8 mouse cellular contexts compared by ENCODE assay signal in the genomic region with DNA sequence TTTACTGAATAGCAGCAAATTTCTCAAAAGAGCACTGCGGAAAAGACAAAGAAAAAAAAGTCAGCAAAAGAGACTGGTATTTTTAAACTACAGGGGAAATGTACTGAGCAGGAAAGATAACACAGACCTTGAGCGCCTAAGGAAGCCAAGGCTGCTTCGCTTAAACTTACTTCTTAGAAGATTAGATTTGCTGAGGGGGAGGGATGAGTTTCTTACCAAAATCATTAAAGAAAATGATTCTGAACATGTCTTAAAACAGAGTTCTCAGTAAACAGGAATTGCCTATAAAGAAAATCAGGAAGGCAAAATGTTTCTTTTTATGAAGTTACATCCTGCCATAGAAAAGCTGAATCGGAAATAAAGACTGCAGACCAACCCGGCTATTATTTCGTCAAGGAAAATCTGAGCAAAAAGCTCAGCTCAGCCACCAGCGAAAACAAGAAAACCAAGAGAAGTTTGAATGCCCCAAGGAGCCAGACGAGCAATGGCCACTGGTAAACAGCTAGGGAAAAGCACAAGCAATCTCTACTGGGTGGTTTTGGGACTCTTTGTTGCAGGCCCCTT. TPM values are rescaled to one million over a fixed set of nuclear protein-coding genes. Genes with fewer than 3 reads are reported as not detected.
DNase-seq lines count a peak whose midpoint lies in the region; ATAC-seq and TF ChIP-seq lines count a peak whose summit lies in the region.

Gene Fyn (plus strand): TSS at position 284 of the 564 bp plus-strand sequence.

- no peak for ATAC-seq in neural tube, embryonic 11.5 days (ENCODE audit: insufficient read depth, low FRiP score, low TSS enrichment)
- ATAC-seq in heart, embryonic 14.5 days (ENCODE audit: insufficient number of reproducible peaks, insufficient read depth, low FRiP score, low read depth), result no peak
- ATAC-seq in neural tube, embryonic 12.5 days (ENCODE audit: low FRiP score, low read depth), result no peak

- H3K4me2 ChIP-seq in neural tube, embryonic 11.5 days (ENCODE audit: low read depth), result peak within 1 kb of the TSS; percentile 60
- H3K4me2 ChIP-seq in heart, embryonic 14.5 days (ENCODE audit: low read length), result peak within 1 kb of the TSS; percentile 95
- peak within 1 kb of the TSS; percentile 67 for H3K4me2 ChIP-seq in neural tube, embryonic 12.5 days (replicated peaks)

- H3K27ac ChIP-seq in neural tube, embryonic 11.5 days (ENCODE audit: low read depth, low read length), result peak within 1 kb of the TSS; percentile 98
- peak within 1 kb of the TSS; percentile 32; the same call in 1 of the 2 replicates for H3K27ac ChIP-seq in bone marrow macrophage, adult 2 months (ENCODE audit: insufficient read depth, low read depth, low read length)
- peak within 1 kb of the TSS; percentile 50 to 89 for H3K27ac ChIP-seq in heart, embryonic 14.5 days (replicated peaks in 1 of 2; ENCODE audit: control insufficient read depth in 1 of 2, insufficient read depth in 1 of 2, low read depth in 2 of 2, low read length in 2 of 2)
- H3K27ac ChIP-seq in neural tube, embryonic 12.5 days, result peak within 1 kb of the TSS; percentile 96

- no peaks in the 10 kb centered on the region for H3K27me3 ChIP-seq in neural tube, embryonic 11.5 days (ENCODE audit: control insufficient read depth, insufficient read depth, low read length)
- H3K27me3 ChIP-seq in heart, embryonic 14.5 days (ENCODE audit: control insufficient read depth, insufficient read depth, low read length), result no peaks in the 10 kb centered on the region
- no peaks in the 10 kb centered on the region for H3K27me3 ChIP-seq in neural tube, embryonic 12.5 days (replicated peaks)

- 39% methylated on average over 8 of the region's 8 CpGs for WGBS in neural tube, embryonic 11.5 days
- 26% methylated on average over 8 of the region's 8 CpGs for WGBS in heart, embryonic 14.5 days
- 39% methylated on average over 8 of the region's 8 CpGs for WGBS in neural tube, embryonic 12.5 days

- no peak for TF ChIP-seq POLR2A in bone marrow macrophage, adult 2 months (IDR thresholded peaks at IDR 0.05; ENCODE audit: borderline replicate concordance, low read depth, low read length)

- H3K9ac ChIP-seq in neural tube, embryonic 11.5 days (ENCODE audit: low read length), result peak within 1 kb of the TSS; percentile 98
- H3K9ac ChIP-seq in heart, embryonic 14.5 days (ENCODE audit: low read length), result peak within 1 kb of the TSS; percentile 92
- H3K9ac ChIP-seq in neural tube, embryonic 12.5 days, result peak within 1 kb of the TSS; percentile 95

- H3K9me3 ChIP-seq in neural tube, embryonic 11.5 days (ENCODE audit: control insufficient read depth, low read length), result no peaks in the 10 kb centered on the region
- no peaks in the 10 kb centered on the region for H3K9me3 ChIP-seq in heart, embryonic 14.5 days (ENCODE audit: control insufficient read depth, low read length)
- H3K9me3 ChIP-seq in neural tube, embryonic 12.5 days, result no peaks in the 10 kb centered on the region

- peaks cover 13% of the 10 kb centered on the region for H3K4me1 ChIP-seq in neural tube, embryonic 11.5 days (ENCODE audit: control insufficient read depth, insufficient read depth, low read length)
- H3K4me1 ChIP-seq in bone marrow macrophage, adult 2 months (ENCODE audit: control insufficient read depth, insufficient read depth, low read length), result peaks cover 9% of the 10 kb centered on the region
- H3K4me1 ChIP-seq in heart, embryonic 14.5 days (ENCODE audit: control insufficient read depth in 2 of 2, insufficient read depth in 2 of 2, low read length in 2 of 2), result peaks cover 11 to 25% of the 10 kb centered on the region in 2 experiments
- H3K4me1 ChIP-seq in neural tube, embryonic 12.5 days, result peaks cover 30% of the 10 kb centered on the region

- intact Hi-C loops in left cerebral cortex, postnatal 25 days (cut with DNase I), result loop anchor here (2.0 to 5.0 kb wide), 2 partner anchors 126 to 198 kb away; no protein-coding TSS in a partner anchor

- H3K4me3 ChIP-seq in neural tube, embryonic 11.5 days (ENCODE audit: low read depth, low read length), result peak within 1 kb of the TSS; percentile 97
- peak within 1 kb of the TSS; percentile 84 for H3K4me3 ChIP-seq in bone marrow macrophage, adult 2 months (ENCODE audit: insufficient read depth, low read length)
- peak within 1 kb of the TSS; percentile 75 to 98 for H3K4me3 ChIP-seq in heart, embryonic 14.5 days (ENCODE audit: control insufficient read depth in 1 of 2, insufficient read depth in 1 of 2, low read depth in 1 of 2, low read length in 2 of 2)
- H3K4me3 ChIP-seq in neural tube, embryonic 12.5 days, result peak within 1 kb of the TSS; percentile 75

- DNase-seq in neural tube, embryonic 11.5 days (ENCODE audit: low spot score), result no peak
- DNase-seq in neural tube, embryonic 10.5 days (ENCODE audit: extremely low spot score, low spot score), result no peak
- no peak for DNase-seq in left cerebral cortex, postnatal 25 days (ENCODE audit: low spot score in 2 of 2)
- no peak for DNase-seq in spleen, adult 18-20 months
- no peak for DNase-seq in cerebellum, postnatal 14 days

- H3K36me3 ChIP-seq in neural tube, embryonic 11.5 days (ENCODE audit: control insufficient read depth, insufficient read depth, low read length), result no peaks in the 10 kb centered on the region
- no peaks in the 10 kb centered on the region for H3K36me3 ChIP-seq in heart, embryonic 14.5 days (ENCODE audit: control insufficient read depth, insufficient read depth, low read length)
- H3K36me3 ChIP-seq in neural tube, embryonic 12.5 days, result no peaks in the 10 kb centered on the region

- TF ChIP-seq CTCF in bone marrow macrophage, adult 2 months (IDR thresholded peaks at IDR 0.05; ENCODE audit: low read depth, low read length), result no peak

RNA-seq across cellular contexts. Expression of gene Fyn, which starts in this region (rescaled TPM):
- 61.7 and 66.0 TPM in 2 replicates for polyA plus RNA-seq in neural tube, embryonic 11.5 days (2014; fragmentation: Nextera tagmentation; extraction: Ambion mirVana)
- 30.7 and 35.5 TPM in 2 replicates for polyA plus RNA-seq in bone marrow macrophage, adult 2 months (2012; ENCODE audit: insufficient read depth, insufficient read length, missing spikeins)
- polyA plus RNA-seq in heart, embryonic 14.5 days (2014; fragmentation: Nextera tagmentation; extraction: Ambion mirVana), result 20.3 and 22.2 TPM in 2 replicates
- total RNA-seq in left cerebral cortex, postnatal 25 days (2021), result 100 to 1,000 TPM; 128 to 136 TPM
- polyA plus RNA-seq in neural tube, embryonic 12.5 days (2016; fragmentation: Nextera tagmentation; extraction: Ambion mirVana), result 72.4 and 79.8 TPM in 2 replicates

Comparison
In these comparisons a context has a peak if more than half of its experiments do, and no peak if none do; other contexts are left out.
1. H3K27ac ChIP-seq: peak in every context shown above with its lines; median percentile 98 in neural tube, embryonic 11.5 days; 96 in neural tube, embryonic 12.5 days; 70 in heart, embryonic 14.5 days; 32 in bone marrow macrophage, adult 2 months.